Mouse (Mus musculus): Measurements from ENCODE around the gene Tenm4. TPM values are rescaled to one million over a fixed set of nuclear protein-coding genes. Genes with fewer than 3 reads are reported as not detected.

The Tenm4 gene
- polyA plus RNA-seq, 1 experiment from 2014 or later: 0.68 TPM

- DNase-seq: no peak
- TF ChIP-seq CTCF (IDR thresholded peaks at IDR 0.05; ENCODE audit: low read depth) (no peak), EP300 (IDR thresholded peaks at IDR 0.05; ENCODE audit: low read depth) (no peak)
- Histone ChIP-seq H3K27me3 (ENCODE audit: insufficient read depth, low read length) (no peaks in the 10 kb centered on the region), H3K27ac (ENCODE audit: low read depth) (no peak overlapping the region), H3K9ac (replicated peaks) (no peak overlapping the region), H3K4me2 (ENCODE audit: low read depth, low read length) (no peak overlapping the region), H3K4me1 (ENCODE audit: insufficient read depth) (no peaks in the 10 kb centered on the region), H3K4me3 (ENCODE audit: low read depth, low read length) (no peak overlapping the region), H3K9me3 (ENCODE audit: low read length) (no peaks in the 10 kb centered on the region), H3K36me3 (replicated peaks; ENCODE audit: insufficient read depth, low read length) (no peaks in the 10 kb centered on the region)
- ATAC-seq: no peak
- WGBS (ENCODE audit: insufficient replicate concordance): 18% methylated on average over 6 of the region's 6 CpGs
Measured at GRCm38 (mm10) chr7:96357550-96357949, 186.5 kb downstream of the Tenm4 start.

GRCm38 (mm10) chr7:96363311-96363710 is 192.3 kb downstream of the Tenm4 start:
- H3K9me3 ChIP-seq (ENCODE audit: low read length): no peaks in the 10 kb centered on the region
- H3K4me3 ChIP-seq (ENCODE audit: low read depth, low read length): no peak overlapping the region
- whole genome bisulfite sequencing (ENCODE audit: insufficient replicate concordance): 56% methylated on average over 3 of the region's 3 CpGs

GRCm38 (mm10) chr7:96369947-96370346 is 198.9 kb downstream of the Tenm4 start:
- Histone ChIP-seq H3K4me2 (ENCODE audit: low read depth, low read length) (no peak overlapping the region), H3K36me3 (replicated peaks; ENCODE audit: insufficient read depth, low read length) (no peaks in the 10 kb centered on the region), H3K4me3 (ENCODE audit: low read depth, low read length) (no peak overlapping the region), H3K9me3 (ENCODE audit: low read length) (no peaks in the 10 kb centered on the region), H3K27ac (ENCODE audit: low read depth) (no peak overlapping the region), H3K27me3 (ENCODE audit: insufficient read depth, low read length) (no peaks in the 10 kb centered on the region), H3K4me1 (ENCODE audit: insufficient read depth) (no peaks in the 10 kb centered on the region), H3K9ac (replicated peaks) (no peak overlapping the region)
- no peak for DNase-seq
- WGBS (ENCODE audit: insufficient replicate concordance): 78% methylated on average over 4 of the region's 4 CpGs
- ATAC-seq: no peak
- TF ChIP-seq EP300 (IDR thresholded peaks at IDR 0.05; ENCODE audit: low read depth): no peak
- no peak for TF ChIP-seq CTCF (IDR thresholded peaks at IDR 0.05; ENCODE audit: low read depth)

More at GRCm38 (mm10) chr7:96363311-96363710, 192.3 kb downstream of the Tenm4 start:
- H3K9ac ChIP-seq (replicated peaks): no peak overlapping the region
- TF ChIP-seq CTCF (IDR thresholded peaks at IDR 0.05; ENCODE audit: low read depth) (no peak), EP300 (IDR thresholded peaks at IDR 0.05; ENCODE audit: low read depth) (no peak)
- no peaks in the 10 kb centered on the region for H3K36me3 ChIP-seq (replicated peaks; ENCODE audit: insufficient read depth, low read length)
- H3K27me3 ChIP-seq (ENCODE audit: insufficient read depth, low read length): no peaks in the 10 kb centered on the region
- DNase-seq (no peak), ATAC-seq (no peak)
- H3K4me1 ChIP-seq (ENCODE audit: insufficient read depth): no peaks in the 10 kb centered on the region
- H3K4me2 ChIP-seq (ENCODE audit: low read depth, low read length): no peak overlapping the region
- no peak overlapping the region for H3K27ac ChIP-seq (ENCODE audit: low read depth)

- no peaks in the 10 kb centered on the region for H3K27me3 ChIP-seq (ENCODE audit: insufficient read depth, low read length)
- no peak overlapping the region for H3K27ac ChIP-seq (ENCODE audit: low read depth)
- ATAC-seq (no peak), DNase-seq (no peak)
- no peaks in the 10 kb centered on the region for H3K36me3 ChIP-seq (replicated peaks; ENCODE audit: insufficient read depth, low read length)
- H3K4me1 ChIP-seq (ENCODE audit: insufficient read depth): no peaks in the 10 kb centered on the region
- TF ChIP-seq CTCF (IDR thresholded peaks at IDR 0.05; ENCODE audit: low read depth) (no peak), EP300 (IDR thresholded peaks at IDR 0.05; ENCODE audit: low read depth) (no peak)
- WGBS (ENCODE audit: insufficient replicate concordance): 44% methylated on average over 6 of the region's 6 CpGs
- no peak overlapping the region for H3K4me2 ChIP-seq (ENCODE audit: low read depth, low read length)
- no peak overlapping the region for H3K4me3 ChIP-seq (ENCODE audit: low read depth, low read length)
- H3K9ac ChIP-seq (replicated peaks): no peak overlapping the region
- no peaks in the 10 kb centered on the region for H3K9me3 ChIP-seq (ENCODE audit: low read length)
Measured at GRCm38 (mm10) chr7:96374004-96374663, 203.1 kb downstream of the Tenm4 start.

- H3K4me3 ChIP-seq (ENCODE audit: low read depth, low read length): no peak overlapping the region
- no peaks in the 10 kb centered on the region for H3K27me3 ChIP-seq (ENCODE audit: insufficient read depth, low read length)
- H3K36me3 ChIP-seq (replicated peaks; ENCODE audit: insufficient read depth, low read length): no peaks in the 10 kb centered on the region
- no peak for TF ChIP-seq EP300 (IDR thresholded peaks at IDR 0.05; ENCODE audit: low read depth)
- TF ChIP-seq CTCF (IDR thresholded peaks at IDR 0.05; ENCODE audit: low read depth): no peak
- no peak for ATAC-seq
- H3K4me1 ChIP-seq (ENCODE audit: insufficient read depth): no peaks in the 10 kb centered on the region
- H3K9ac ChIP-seq (replicated peaks): no peak overlapping the region
- DNase-seq: no peak
- no peaks in the 10 kb centered on the region for H3K9me3 ChIP-seq (ENCODE audit: low read length)
- WGBS (ENCODE audit: insufficient replicate concordance): 74% methylated on average over 6 of the region's 6 CpGs
- H3K4me2 ChIP-seq (ENCODE audit: low read depth, low read length): no peak overlapping the region
- no peak overlapping the region for H3K27ac ChIP-seq (ENCODE audit: low read depth)
Measured at GRCm38 (mm10) chr7:96375507-96375906, 204.5 kb downstream of the Tenm4 start.

- DNase-seq (no peak), ATAC-seq (no peak)
- Histone ChIP-seq H3K27me3 (ENCODE audit: insufficient read depth, low read length) (no peaks in the 10 kb centered on the region), H3K4me2 (ENCODE audit: low read depth, low read length) (no peak overlapping the region), H3K9me3 (ENCODE audit: low read length) (no peaks in the 10 kb centered on the region), H3K4me3 (ENCODE audit: low read depth, low read length) (no peak overlapping the region), H3K36me3 (replicated peaks; ENCODE audit: insufficient read depth, low read length) (no peaks in the 10 kb centered on the region), H3K27ac (ENCODE audit: low read depth) (no peak overlapping the region), H3K4me1 (ENCODE audit: insufficient read depth) (no peaks in the 10 kb centered on the region), H3K9ac (replicated peaks) (no peak overlapping the region)
- TF ChIP-seq CTCF (IDR thresholded peaks at IDR 0.05; ENCODE audit: low read depth) (no peak), EP300 (IDR thresholded peaks at IDR 0.05; ENCODE audit: low read depth) (no peak)
- 45% methylated on average over 6 of the region's 6 CpGs for WGBS (ENCODE audit: insufficient replicate concordance)
Measured at GRCm38 (mm10) chr7:96383686-96384528, 212.9 kb downstream of the Tenm4 start.

Data from liver, postnatal 0 days (tissue).